Mouse (Mus musculus): ENCODE results near the gene Gm45837. TPM values are rescaled to one million over a fixed set of nuclear protein-coding genes. Genes with fewer than 3 reads are reported as not detected.
"Not testable (repeated sequence)": the region's sequence is repeated elsewhere in the genome, so short reads cannot be mapped to it uniquely, and the experiment has no call there.

Gm45837 gene
- total RNA-seq, 2 experiments from 2014 or later = 5.7 TPM; not detected in 1

- DNase-seq = no peak
These were observed 140.2 kb downstream of the Gm45837 start for GRCm38 (mm10) chr7:101550686-101551485.

DNA sequence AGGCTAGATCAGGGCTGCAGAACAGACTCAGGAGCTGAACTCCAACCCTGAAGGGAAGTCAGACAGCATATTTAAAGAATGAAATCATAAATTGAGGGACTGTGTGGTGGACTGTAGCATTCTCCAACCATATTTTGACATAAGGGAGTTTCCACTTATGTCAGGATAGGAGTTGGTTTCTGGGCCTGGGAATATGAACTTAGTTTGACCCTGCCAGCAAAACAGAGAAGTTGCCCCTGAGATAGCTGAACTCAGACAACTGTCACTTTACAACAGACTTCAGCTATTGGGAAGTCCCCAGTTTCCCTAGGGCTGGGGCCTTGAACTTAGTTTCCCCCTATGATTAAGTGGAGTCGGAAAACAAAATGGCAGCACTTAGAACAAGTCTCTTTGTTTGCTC, 140.8 kb downstream of the Gm45837 start:
- no peak for DNase-seq

GRCm38 (mm10) chr7:101555473-101555872, 144.8 kb downstream of the Gm45837 start:
- DNase-seq = not testable (repeated sequence)

- no peak for DNase-seq
These were observed 146.7 kb downstream of the Gm45837 start for GRCm38 (mm10) chr7:101557391-101557790.

- not testable (repeated sequence) for DNase-seq
These were observed 148.7 kb downstream of the Gm45837 start for GRCm38 (mm10) chr7:101559393-101559792.

Small RNA genes within 50 kb of the gene (microRNA-seq; reads per million reads assigned to microRNA genes)
- gene Mir139 (ENCODE audit: borderline replicate concordance in 2 of 2) = 11,329 to 12,427 reads per million in 2 experiments

Other genes starting within 250 kb of the Gm45837 start
- gene Atg16l2, start 108.6 kb upstream of the Gm45837 start, total RNA-seq (2021) = 1 to 10 TPM; 6.7 to 7.4 TPM
- gene Stard10, start 93.8 kb upstream of the Gm45837 start, total RNA-seq (2021) = 10 to 100 TPM; 36.9 to 42.3 TPM
- 10 to 100 TPM; 21.3 to 23.7 TPM for gene Arap1, start 62.8 kb upstream of the Gm45837 start, total RNA-seq (2021)
- gene Pde2a, start 10.8 kb downstream of the Gm45837 start, total RNA-seq (2021) = 10 to 100 TPM; 14.8 to 26.3 TPM
- not detected for gene Art2b, start 174.7 kb downstream of the Gm45837 start, total RNA-seq (2021)

Measured in gastrocnemius, postnatal 25 days (tissue).